Mouse (Mus musculus) large intestine, adult 2 months (tissue): ENCODE results near the gene Isg15. TPM values are rescaled to one million over a fixed set of nuclear protein-coding genes. Genes with fewer than 3 reads are reported as not detected.

ENCODE experiments used
- DNase-seq: peaks from one replicate; pipeline ENCODE4 v3.0.0-alpha.2; 2012; ENCODE audit warnings: low read depth, low spot score
- WGBS: fragments of 180-500 bp; shearing (Covaris S2); methylation state at CpG from one replicate; pipeline ENCODE4 v1.1.7; 2018; 5-methylcytosine and 5-hydroxymethylcytosine counted together
- polyA plus RNA-seq: library from polyadenylated mRNA; depleted of rRNA; stranded (reverse); fragments of >200 nt; gene quantifications from 2 replicates; pipeline ENCODE4 v1.2.3, GENCODE M21; 2012; rRNA removed

Gene Isg15
- polyA plus RNA-seq, result 31.7 and 56.0 TPM in 2 replicates

GRCm38 (mm10) chr4:156200623-156201475, at the start of gene Isg15:
TSS of gene Isg15 (minus strand) at chr4:156200818.
- WGBS, result 33% methylated on average over 10 of the region's 10 CpGs
- peak; percentile 54 for DNase-seq

- 45% methylated on average over 11 of the region's 11 CpGs for WGBS
Observed at GRCm38 (mm10) chr4:156249567-156249966, 48.9 kb upstream of the Isg15 start.

DNA sequence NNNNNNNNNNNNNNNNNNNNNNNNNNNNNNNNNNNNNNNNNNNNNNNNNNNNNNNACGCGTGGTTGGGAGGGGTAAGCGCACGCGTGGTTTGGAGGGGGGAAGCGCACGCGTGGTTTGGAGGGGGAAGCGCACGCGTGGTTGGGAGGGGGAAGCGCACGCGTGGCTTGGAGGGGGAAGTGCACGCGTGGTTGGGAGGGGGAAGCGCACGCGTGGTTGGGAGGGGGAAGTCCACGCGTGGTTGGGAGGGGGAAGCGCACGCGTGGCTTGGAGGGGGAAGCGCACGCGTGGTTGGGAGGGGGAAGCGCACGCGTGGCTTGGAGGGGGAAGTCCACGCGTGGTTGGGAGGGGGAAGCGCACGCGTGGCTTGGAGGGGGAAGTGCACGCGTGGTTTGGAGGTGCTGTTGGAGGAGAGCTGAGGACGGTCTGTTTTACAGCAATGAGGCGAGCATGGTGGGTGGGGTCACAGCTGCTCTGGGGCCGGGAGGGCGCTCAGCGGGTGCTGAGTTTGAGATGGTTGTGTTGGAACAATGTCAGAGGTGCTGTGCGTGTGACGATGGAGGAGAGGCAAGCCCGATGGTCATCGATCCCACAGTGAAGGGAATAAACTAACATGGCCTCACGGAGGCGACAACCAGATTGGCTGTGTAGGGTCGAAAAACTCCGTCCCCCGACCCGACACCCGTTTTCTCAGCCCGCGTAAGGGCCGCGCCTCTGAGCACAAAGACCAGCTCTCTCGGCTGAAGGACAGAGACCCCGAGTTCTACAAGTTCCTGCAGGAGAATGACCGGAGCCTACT, 36.2 kb upstream of the Isg15 start:
- WGBS, result 19% methylated on average over 58 of the region's 60 CpGs
- DNase-seq, result no peak

More at GRCm38 (mm10) chr4:156249567-156249966, 48.9 kb upstream of the Isg15 start:
- DNase-seq, result no peak

DNA sequence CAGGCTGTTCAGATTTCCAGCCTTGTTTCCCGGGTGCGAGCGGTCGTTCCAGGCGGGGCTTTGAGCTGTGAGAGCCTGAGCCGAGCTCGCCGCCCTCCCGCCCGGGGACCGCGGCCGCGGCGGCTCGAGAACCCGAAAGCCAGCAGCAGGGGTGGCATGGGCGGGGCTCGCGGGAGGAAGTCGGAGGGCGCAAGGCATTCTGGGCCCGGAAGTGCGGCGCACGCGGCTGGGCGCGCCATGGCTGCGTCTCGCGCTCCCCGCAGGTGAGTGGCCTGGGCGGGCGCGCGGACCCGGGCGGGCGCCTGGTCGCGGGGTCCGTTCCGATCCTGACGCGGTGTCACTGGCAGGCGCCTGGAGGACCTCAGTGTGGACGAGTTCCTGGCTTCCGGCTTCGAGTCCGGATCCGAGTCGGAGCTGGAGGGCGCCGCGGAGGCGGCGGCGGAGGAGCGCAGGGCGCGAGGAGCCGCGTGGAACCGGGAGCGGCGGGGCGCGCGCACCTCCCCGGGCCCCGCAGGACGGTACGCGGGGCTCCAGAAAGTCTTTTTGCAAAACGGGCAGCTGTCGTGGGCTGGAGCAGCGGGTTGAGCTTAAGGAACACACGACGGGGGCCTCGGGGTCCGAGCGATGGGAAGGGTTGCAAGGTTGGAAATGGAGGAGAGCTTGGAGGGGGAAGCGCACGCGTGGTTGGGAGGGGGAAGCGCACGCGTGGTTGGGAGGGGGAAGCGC, 35.4 kb upstream of the Isg15 start, which contains the start of gene Noc2l:
Gene Noc2l (plus strand): TSS at position 203 of the 726 bp plus-strand sequence.
- WGBS, result under 1% methylated on average over 89 of the region's 90 CpGs
- peak; percentile 67 for DNase-seq

DNA sequence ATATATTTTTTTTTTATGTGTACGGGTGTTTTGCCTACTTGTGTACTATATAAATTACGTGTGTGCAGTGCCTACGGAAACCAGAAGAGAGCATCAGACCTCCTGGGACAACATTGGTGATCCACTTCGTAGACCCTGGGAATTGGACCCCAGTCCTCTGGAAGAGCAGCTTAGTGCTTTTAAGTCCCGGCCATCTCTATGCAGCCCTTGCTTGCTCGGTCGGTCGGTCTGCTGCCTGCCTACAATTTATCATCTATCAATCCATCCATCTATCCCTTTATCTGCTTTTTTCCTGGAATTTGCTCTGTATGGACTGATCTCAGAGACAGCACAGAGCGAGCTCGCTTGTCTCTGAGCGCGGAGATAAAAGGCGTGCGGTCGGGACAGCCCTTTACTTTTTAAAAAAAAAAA, 34.7 kb upstream of the Isg15 start:
- 1% methylated on average over 15 of the region's 15 CpGs for WGBS

DNA sequence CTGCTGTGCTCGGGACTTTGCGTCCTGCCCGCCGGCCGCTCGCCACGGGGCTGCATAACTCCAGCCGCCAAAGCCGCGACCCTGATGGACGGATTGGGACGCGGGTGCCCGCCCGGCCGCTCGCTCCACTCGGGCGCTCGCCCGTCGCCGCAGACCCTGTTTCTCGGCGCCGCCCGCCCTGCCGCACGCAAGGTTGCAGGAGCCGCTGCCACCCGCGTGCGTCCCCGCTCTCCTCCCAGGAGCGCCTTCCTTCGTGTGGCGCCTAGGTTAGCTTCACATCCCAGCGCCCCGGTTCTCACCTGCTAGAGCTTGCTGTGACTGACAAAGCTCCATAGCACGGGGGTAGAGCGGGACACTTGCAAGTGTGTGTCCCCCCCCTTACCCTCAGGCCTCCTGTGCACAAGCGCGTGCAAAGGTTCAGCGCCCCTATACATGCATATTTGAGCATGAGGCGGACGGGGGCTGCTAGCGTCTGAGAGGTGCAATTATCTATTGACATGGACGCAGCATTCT, 34.1 kb upstream of the Isg15 start, which contains the start of gene Plekhn1:
Gene Plekhn1 (minus strand): TSS at position 157 of the 513 bp plus-strand sequence.
- no peak for DNase-seq
- under 1% methylated on average over 48 of the region's 48 CpGs for WGBS

More for the DNA sequence above, 34.7 kb upstream of the Isg15 start:
- DNase-seq, result no peak

DNA sequence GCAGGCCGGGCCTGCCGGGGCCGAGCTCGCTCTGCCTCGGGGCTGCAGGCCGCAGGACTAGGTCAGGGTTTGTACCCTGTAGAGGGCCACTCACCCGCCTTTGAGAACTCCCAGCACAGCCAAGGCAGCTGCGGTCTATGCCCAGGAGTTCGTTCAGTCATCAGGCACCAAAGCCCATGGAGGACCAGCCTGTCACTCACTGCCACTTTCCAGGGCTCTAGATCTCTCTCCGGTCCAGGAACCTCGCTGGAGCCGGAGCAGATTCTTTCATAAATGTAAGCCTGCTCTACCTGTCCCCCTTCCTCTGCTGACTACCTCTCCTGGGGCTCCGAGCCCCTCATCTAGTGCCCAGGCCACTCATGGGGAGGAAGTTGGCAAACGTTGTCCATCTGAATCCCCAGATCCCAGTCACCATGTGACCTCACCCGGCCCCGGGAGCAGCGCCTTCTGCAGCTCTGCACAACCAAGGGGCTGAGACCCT, 33.4 kb upstream of the Isg15 start:
- DNase-seq, result no peak
- WGBS, result 14% methylated on average over 17 of the region's 17 CpGs

GRCm38 (mm10) chr4:156228393-156229024, 27.9 kb upstream of the Isg15 start:
- no peak for DNase-seq
- 21% methylated on average over 12 of the region's 12 CpGs for WGBS

DNA sequence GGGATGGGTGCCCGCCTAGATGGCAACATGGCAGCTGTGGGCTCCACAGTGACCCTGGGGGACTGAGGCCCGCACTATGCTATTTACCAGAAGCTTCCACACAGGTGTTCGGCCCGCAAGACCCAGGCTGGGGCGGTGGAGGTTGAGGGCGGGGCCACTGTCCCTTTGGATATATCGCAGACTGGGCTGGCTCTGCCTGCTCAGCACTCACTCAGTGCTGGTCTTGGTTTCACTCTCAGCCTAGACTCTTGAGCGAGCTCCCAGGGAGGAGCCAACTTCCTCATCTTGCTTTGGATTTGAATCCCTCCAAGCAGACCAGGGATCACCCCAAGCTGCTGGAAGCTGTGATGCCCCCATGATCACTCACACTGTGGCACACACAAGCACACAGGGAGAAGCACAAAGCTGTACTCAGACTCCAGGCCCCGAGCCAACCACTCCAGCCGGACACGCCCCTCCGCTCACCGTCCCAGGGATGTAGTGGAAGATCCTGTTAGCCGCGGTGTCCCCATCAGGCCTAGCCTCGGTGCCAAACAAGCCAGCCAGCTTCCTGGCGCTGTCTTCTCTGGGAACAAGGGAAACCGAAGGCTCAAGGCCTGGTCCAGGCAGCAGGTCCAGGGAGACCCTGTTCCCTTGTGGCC, 27.3 kb upstream of the Isg15 start:
- no peak for DNase-seq
- whole genome bisulfite sequencing, result 22% methylated on average over 18 of the region's 18 CpGs

DNA sequence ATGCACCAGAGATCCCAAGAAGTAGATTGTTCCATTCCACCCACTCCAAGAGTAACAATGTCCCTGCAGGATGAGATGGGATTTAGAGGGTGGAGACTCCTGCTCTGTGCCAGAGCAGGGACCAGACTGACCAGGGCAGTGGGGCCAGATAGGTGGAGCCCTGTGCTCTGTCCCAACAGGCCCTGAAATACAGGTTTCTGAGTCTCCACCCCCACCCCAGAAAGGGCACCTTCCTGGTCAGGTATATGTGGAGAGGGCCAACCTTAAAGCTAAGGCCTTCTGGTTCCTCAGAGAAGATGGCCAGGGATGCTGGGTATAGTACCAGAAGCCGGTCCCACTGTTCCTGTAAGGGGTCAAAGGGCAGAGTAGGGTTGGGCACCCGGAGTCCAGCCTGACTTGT, 23.7 kb upstream of the Isg15 start:
- DNase-seq, result no peak
- 60% methylated on average over 2 of the region's 2 CpGs for WGBS

GRCm38 (mm10) chr4:156219936-156220335, 19.3 kb upstream of the Isg15 start:
- no peak for DNase-seq
- 83% methylated on average over 11 of the region's 11 CpGs for WGBS

DNA sequence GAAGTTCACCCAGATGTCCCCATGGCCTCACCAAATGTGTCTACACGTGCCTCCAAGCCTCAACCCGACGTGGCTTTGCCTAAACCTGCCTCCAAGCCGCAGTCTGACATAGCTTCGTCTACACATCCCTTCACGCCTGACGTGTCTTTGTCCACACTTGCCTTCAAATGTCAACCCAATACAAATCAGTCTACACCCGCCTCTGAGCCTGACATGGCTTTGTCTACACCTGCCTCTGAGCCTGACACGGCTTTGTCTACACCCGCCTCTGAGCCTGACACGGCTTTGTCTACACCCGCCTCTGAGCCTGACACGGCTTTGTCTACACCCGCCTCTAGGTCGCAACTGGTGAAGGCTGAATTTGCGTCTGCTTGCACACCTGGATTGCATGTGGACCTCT, 17.2 kb upstream of the Isg15 start:
- no peak for DNase-seq
- 73% methylated on average over 16 of the region's 16 CpGs for WGBS

GRCm38 (mm10) chr4:156217022-156217669, 16.5 kb upstream of the Isg15 start:
- WGBS, result 82% methylated on average over 16 of the region's 16 CpGs
- no peak for DNase-seq

DNA sequence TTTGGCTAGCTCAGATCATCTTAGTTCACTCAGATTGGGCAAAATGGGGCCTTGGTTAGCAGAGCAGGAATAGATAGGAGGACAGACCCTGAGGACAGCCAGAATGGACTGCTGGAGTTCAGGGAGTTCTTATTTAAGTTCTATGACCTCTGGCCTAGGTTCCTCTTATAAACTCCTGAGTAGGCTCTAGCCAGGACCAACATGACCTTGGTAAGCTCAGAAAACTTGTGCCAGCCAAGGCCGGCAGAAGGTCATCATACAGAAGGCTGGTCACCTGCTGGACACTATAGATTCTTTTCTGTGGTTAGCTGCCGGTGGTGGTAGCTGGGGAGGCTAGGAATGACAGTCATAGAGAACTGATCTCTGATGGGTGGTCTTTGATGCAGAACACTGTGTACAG, 15.6 kb upstream of the Isg15 start:
- WGBS, result 91% methylated on average over 2 of the region's 2 CpGs
- no peak for DNase-seq

- DNase-seq, result no peak
Observed at GRCm38 (mm10) chr4:156215649-156216048, 15.0 kb upstream of the Isg15 start, which contains the start of gene Perm1. TSS of gene Perm1 (plus strand) at chr4:156215868.

DNA sequence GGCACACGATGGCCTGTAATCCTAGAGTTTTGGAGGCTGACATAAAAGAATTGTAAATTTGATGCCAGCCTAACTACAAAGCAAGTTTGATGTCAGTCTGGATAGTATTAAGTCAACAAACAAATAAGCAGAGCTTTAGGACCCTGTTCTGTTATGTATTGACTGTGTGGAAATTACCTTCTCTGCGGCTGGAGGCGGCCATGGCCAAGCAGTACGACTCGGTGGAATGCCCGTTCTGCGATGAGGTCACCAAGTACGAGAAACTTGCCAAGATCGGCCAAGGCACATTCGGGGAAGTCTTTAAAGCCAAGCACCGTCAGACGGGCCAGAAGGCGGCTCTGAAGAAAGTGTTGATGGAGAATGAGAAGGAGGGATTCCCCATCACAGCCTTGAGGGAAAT, 12.5 kb upstream of the Isg15 start:
- DNase-seq, result no peak
- 89% methylated on average over 13 of the region's 13 CpGs for WGBS

More at GRCm38 (mm10) chr4:156215649-156216048, 15.0 kb upstream of the Isg15 start, which contains the start of gene Perm1:
- 64% methylated on average over 4 of the region's 4 CpGs for WGBS

- 77% methylated on average over 13 of the region's 13 CpGs for WGBS
- no peak for DNase-seq
Observed at GRCm38 (mm10) chr4:156209963-156210635, 9.5 kb upstream of the Isg15 start.
